In genomic region chr2:131896011-131896410, GRCm38 (mm10) we compare ENCODE assay signal across 44 mouse cellular contexts. TPM values are rescaled to one million over a fixed set of nuclear protein-coding genes. Genes with fewer than 3 reads are reported as not detected.
"Had no signal": no experiment of that assay in that cellular context is flagged by ENCODE, and none has a peak within 500 bp of the region (broad histone marks: within the 10 kb centered on the region; RNA-seq: fewer than 3 reads in every experiment).

No protein-coding gene starts in this region.

- H3K9me3 ChIP-seq: limb, embryonic 10.5 days; limb, embryonic 12.5 days; limb, embryonic 13.5 days; limb, embryonic 15.5 days; liver, embryonic 12.5 days; liver, embryonic 13.5 days; liver, embryonic 15.5 days; lung, embryonic 15.5 days; megakaryocyte, embryonic 14.5 days; midbrain, embryonic 10.5 days; midbrain, embryonic 12.5 days; midbrain, embryonic 13.5 days; midbrain, embryonic 15.5 days; neural tube, embryonic 12.5 days; neural tube, embryonic 13.5 days had no signal

- ATAC-seq: liver, embryonic 12.5 days; liver, postnatal 0 days; lung, postnatal 0 days; midbrain, embryonic 13.5 days; midbrain, embryonic 15.5 days; midbrain, embryonic 16.5 days had no signal

- H3K27ac ChIP-seq: limb, embryonic 10.5 days; limb, embryonic 12.5 days; limb, embryonic 13.5 days; limb, embryonic 15.5 days; liver, embryonic 12.5 days; liver, embryonic 13.5 days; liver, embryonic 14.5 days; liver, embryonic 15.5 days; lung, embryonic 15.5 days; macrophage; midbrain, embryonic 10.5 days; midbrain, embryonic 12.5 days; midbrain, embryonic 13.5 days; midbrain, embryonic 15.5 days; neural tube, embryonic 12.5 days; neural tube, embryonic 13.5 days had no signal

- H3K9ac ChIP-seq: limb, embryonic 12.5 days; limb, embryonic 13.5 days; limb, embryonic 15.5 days; liver, embryonic 12.5 days; liver, embryonic 13.5 days; liver, embryonic 14.5 days; liver, embryonic 15.5 days; liver, postnatal 0 days; lung, embryonic 14.5 days; lung, embryonic 15.5 days; midbrain, embryonic 12.5 days; midbrain, embryonic 13.5 days; midbrain, embryonic 15.5 days; neural tube, embryonic 12.5 days; neural tube, embryonic 13.5 days had no signal

- H3K4me1 ChIP-seq: limb, embryonic 13.5 days; limb, embryonic 15.5 days; neural tube, embryonic 12.5 days had no signal

- H3K4me2 ChIP-seq: limb, embryonic 12.5 days; limb, embryonic 13.5 days; limb, embryonic 15.5 days; liver, embryonic 11.5 days; liver, embryonic 12.5 days; liver, embryonic 13.5 days; liver, embryonic 15.5 days; lung, embryonic 14.5 days; lung, embryonic 15.5 days; midbrain, embryonic 12.5 days; midbrain, embryonic 13.5 days; midbrain, embryonic 15.5 days; neural tube, embryonic 12.5 days; neural tube, embryonic 13.5 days had no signal

- H3K36me3 ChIP-seq: limb, embryonic 10.5 days; limb, embryonic 12.5 days; limb, embryonic 13.5 days; limb, embryonic 15.5 days; liver, embryonic 12.5 days; liver, embryonic 13.5 days; liver, embryonic 15.5 days; lung, embryonic 15.5 days; midbrain, embryonic 10.5 days; midbrain, embryonic 12.5 days; midbrain, embryonic 13.5 days; midbrain, embryonic 15.5 days; neural tube, embryonic 12.5 days; neural tube, embryonic 13.5 days had no signal

- H3K27me3 ChIP-seq: limb, embryonic 12.5 days; limb, embryonic 13.5 days; limb, embryonic 15.5 days; lung, embryonic 15.5 days; midbrain, embryonic 12.5 days; midbrain, embryonic 15.5 days; neural tube, embryonic 12.5 days; neural tube, embryonic 13.5 days had no signal

- H3K4me3 ChIP-seq: limb, embryonic 10.5 days; limb, embryonic 12.5 days; limb, embryonic 13.5 days; limb, embryonic 15.5 days; liver, embryonic 12.5 days; liver, embryonic 13.5 days; liver, embryonic 15.5 days; lung, embryonic 15.5 days; megakaryocyte, embryonic 14.5 days; midbrain, embryonic 10.5 days; midbrain, embryonic 12.5 days; midbrain, embryonic 13.5 days; midbrain, embryonic 15.5 days; myocyte; neural tube, embryonic 12.5 days; neural tube, embryonic 13.5 days had no signal

- DNase-seq: left cerebral cortex, postnatal 4 days; liver; liver, embryonic 13.5 days; liver, postnatal 0 days; lung, adult 18-20 months; lung, adult 2 months; lung, embryonic 14.5 days; lung, postnatal 10 days; lung, postnatal 14 days; lung, postnatal 36 days; lung, postnatal 4 days had no signal

RNA-seq across cellular contexts. Expression of gene Prn, which starts 13.7 kb away (rescaled TPM):
- total RNA-seq: left cerebral cortex, postnatal 10 days; liver, adult 2 months; megakaryocyte progenitor cell, adult 5-6 weeks; megakaryocyte, adult 5-6 weeks; megakaryocyte-erythroid progenitor cell, adult 5-6 weeks; midbrain, postnatal 0 days; monocyte, adult 5-6 weeks had no signal
- polyA plus RNA-seq: limb, embryonic 10.5 days; limb, embryonic 11.5 days; limb, embryonic 12.5 days; limb, embryonic 13.5 days; limb, embryonic 14.5 days; limb, embryonic 15.5 days; liver, adult 2 months; liver, embryonic 11.5 days; liver, embryonic 12.5 days; liver, embryonic 13.5 days; liver, embryonic 14.5 days; liver, embryonic 15.5 days; liver, embryonic 16.5 days; liver, postnatal 0 days; lung, adult 2 months; lung, embryonic 14.5 days; lung, embryonic 15.5 days; lung, embryonic 16.5 days; lung, postnatal 0 days; macrophage; midbrain, embryonic 10.5 days; midbrain, embryonic 12.5 days; midbrain, embryonic 13.5 days; midbrain, embryonic 15.5 days; midbrain, embryonic 16.5 days; midbrain, postnatal 0 days; neural tube, embryonic 11.5 days; neural tube, embryonic 12.5 days; neural tube, embryonic 13.5 days had no signal

RNA-seq across cellular contexts. Expression of gene Erv3, which starts 36.5 kb away (rescaled TPM):
- total RNA-seq: left cerebral cortex, postnatal 4 days; liver, adult 2 months; megakaryocyte progenitor cell, adult 5-6 weeks; megakaryocyte, adult 5-6 weeks; megakaryocyte-erythroid progenitor cell, adult 5-6 weeks; midbrain, postnatal 0 days; monocyte, adult 5-6 weeks had no signal
- polyA plus RNA-seq: limb, embryonic 10.5 days; limb, embryonic 11.5 days; limb, embryonic 12.5 days; limb, embryonic 13.5 days; limb, embryonic 15.5 days; liver, adult 2 months; liver, embryonic 11.5 days; liver, embryonic 12.5 days; liver, embryonic 13.5 days; liver, embryonic 15.5 days; liver, embryonic 16.5 days; liver, postnatal 0 days; lung, adult 2 months; lung, embryonic 14.5 days; lung, embryonic 15.5 days; lung, embryonic 16.5 days; lung, postnatal 0 days; macrophage; midbrain, embryonic 10.5 days; midbrain, embryonic 12.5 days; midbrain, embryonic 13.5 days; midbrain, embryonic 15.5 days; midbrain, embryonic 16.5 days; midbrain, postnatal 0 days; neural tube, embryonic 11.5 days; neural tube, embryonic 12.5 days had no signal

RNA-seq across cellular contexts. Expression of gene Prnd, which starts 54.6 kb away (rescaled TPM):
- total RNA-seq: left cerebral cortex, postnatal 25 days; liver, adult 2 months; megakaryocyte progenitor cell, adult 5-6 weeks; megakaryocyte, adult 5-6 weeks; megakaryocyte-erythroid progenitor cell, adult 5-6 weeks; monocyte, adult 5-6 weeks had no signal
- polyA plus RNA-seq: liver, adult 2 months; macrophage; myocyte had no signal
